Mouse (Mus musculus): ENCODE measurements at regions not wholly inside any gene's neighbourhood (a gene's known extent, or its start where the extent isn't known, plus 50 kb on each side); places are given as distances from the start of the nearest gene placed in this dataset.

GRCm38 (mm10) chr4:72060605-72061352, 139.9 kb downstream of the Tle1 start:
- DNase-seq (ENCODE audit: low spot score), result peak; percentile 16

- DNase-seq (ENCODE audit: low spot score), result no peak
Measured at GRCm38 (mm10) chr4:72049638-72050454, 150.9 kb downstream of the Tle1 start.

- no peak for DNase-seq (ENCODE audit: low spot score)
Measured at GRCm38 (mm10) chr4:72022152-72022551, 178.6 kb downstream of the Tle1 start.

- no peak for DNase-seq (ENCODE audit: low spot score)
Measured at GRCm38 (mm10) chr4:72014221-72014850, 186.4 kb downstream of the Tle1 start.

- DNase-seq (ENCODE audit: low spot score), result no peak
Measured at GRCm38 (mm10) chr4:72013583-72013982, 187.1 kb downstream of the Tle1 start.

- DNase-seq (ENCODE audit: low spot score), result no peak
Measured at GRCm38 (mm10) chr4:72010316-72010715, 190.4 kb downstream of the Tle1 start.

- DNase-seq (ENCODE audit: low spot score), result no peak
Measured at GRCm38 (mm10) chr4:72005926-72006325, 194.8 kb downstream of the Tle1 start.

- DNase-seq (ENCODE audit: low spot score), result no peak
Measured at GRCm38 (mm10) chr4:72001221-72001875, 199.4 kb downstream of the Tle1 start.

- peak; percentile 87 for DNase-seq (ENCODE audit: low spot score)
Measured at GRCm38 (mm10) chr4:71968701-71969100, 210.9 kb upstream of the Gm11232 start.

- no peak for DNase-seq (ENCODE audit: low spot score)
Measured at GRCm38 (mm10) chr4:71953441-71953840, 195.7 kb upstream of the Gm11232 start.

GRCm38 (mm10) chr4:71933240-71933986, 175.6 kb upstream of the Gm11232 start:
- DNase-seq (ENCODE audit: low spot score), result no peak

GRCm38 (mm10) chr4:71932818-71933217, 175.1 kb upstream of the Gm11232 start:
- no peak for DNase-seq (ENCODE audit: low spot score)

GRCm38 (mm10) chr4:71911551-71911950, 153.8 kb upstream of the Gm11232 start:
- DNase-seq (ENCODE audit: low spot score), result no peak

- no peak for DNase-seq (ENCODE audit: low spot score)
Measured at GRCm38 (mm10) chr4:71875651-71876050, 117.9 kb upstream of the Gm11232 start.

GRCm38 (mm10) chr4:71866948-71867347, 109.2 kb upstream of the Gm11232 start:
- peak; percentile 40 for DNase-seq (ENCODE audit: low spot score)

- DNase-seq (ENCODE audit: low spot score), result no peak
Measured at GRCm38 (mm10) chr4:71841833-71842232, 84.1 kb upstream of the Gm11232 start.

- no peak for DNase-seq (ENCODE audit: low spot score)
Measured at GRCm38 (mm10) chr4:71840774-71841146, 83.0 kb upstream of the Gm11232 start.

- no peak for DNase-seq (ENCODE audit: low spot score)
Measured at GRCm38 (mm10) chr4:71839803-71840773, 82.3 kb upstream of the Gm11232 start.

- DNase-seq (ENCODE audit: low spot score), result peak; percentile 40
Measured at GRCm38 (mm10) chr4:71839134-71839802, 81.5 kb upstream of the Gm11232 start.

Measured in gastrocnemius, adult 18-20 months (tissue).